Mouse (Mus musculus): Measurements from ENCODE around the gene Crybg1. TPM values are rescaled to one million over a fixed set of nuclear protein-coding genes. Genes with fewer than 3 reads are reported as not detected.

Crybg1 gene
- polyA plus RNA-seq (2012; rRNA removed), result 0.41 and 0.75 TPM in 2 replicates

DNA sequence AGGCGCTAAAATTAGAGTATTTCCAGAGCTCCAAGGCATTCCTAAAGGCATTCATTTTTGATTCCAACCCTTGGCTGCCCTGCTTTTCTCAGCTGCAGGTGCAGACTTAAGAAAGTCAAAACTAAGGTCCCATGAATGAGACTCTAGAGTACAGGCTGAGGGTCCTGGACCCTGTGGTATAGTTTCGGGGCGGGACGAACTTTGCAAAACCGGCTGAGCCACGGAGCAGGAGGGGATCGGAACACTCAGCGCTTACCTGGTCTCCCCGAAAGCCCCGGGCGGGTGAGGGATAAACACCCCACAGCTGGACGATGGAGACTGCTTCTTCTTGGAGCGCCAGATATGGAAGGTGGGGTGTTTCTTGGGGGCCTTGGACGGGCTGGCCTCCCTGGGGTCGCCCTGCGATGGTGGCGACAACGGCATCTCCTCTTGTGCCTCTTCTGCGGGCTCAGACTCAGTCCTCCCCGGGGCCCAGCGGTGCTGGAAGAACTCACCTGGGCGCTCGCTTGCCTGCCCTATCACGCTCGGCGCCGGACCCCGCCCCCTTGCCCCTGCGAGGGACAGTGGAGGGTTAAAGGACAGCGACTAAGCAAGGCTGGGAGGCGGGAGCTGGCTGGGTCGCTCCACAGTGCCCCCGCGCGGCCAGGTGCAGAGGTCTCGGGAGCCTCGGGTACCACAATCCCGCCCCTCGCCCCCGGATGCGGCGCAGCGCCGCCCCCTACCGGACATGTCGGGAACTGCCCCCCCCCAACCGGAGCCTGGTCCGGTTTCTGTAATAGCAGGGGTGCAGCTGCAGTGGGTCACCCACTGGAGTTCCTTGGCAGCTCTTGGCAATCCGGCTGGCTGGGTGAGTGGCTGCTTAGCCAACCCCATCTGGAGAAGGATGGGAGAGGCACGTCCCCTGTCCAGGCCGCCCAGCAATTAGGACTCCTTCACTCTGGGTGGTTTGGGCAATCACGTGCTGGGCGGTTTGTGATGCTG lies at the start of gene Crybg1:
TSS of gene Crybg1 (minus strand) at position 517 of the 981 bp plus-strand sequence.
- H3K27me3 ChIP-seq (ENCODE audit: control insufficient read depth, insufficient read depth, low read length), result no peaks in the 10 kb centered on the region
- H3K4me1 ChIP-seq (ENCODE audit: control insufficient read depth, insufficient read depth, low read length), result peaks cover 4% of the 10 kb centered on the region
- no peaks in the 10 kb centered on the region for H3K36me3 ChIP-seq (ENCODE audit: control insufficient read depth, insufficient read depth, low read length)
- no peak within 1 kb of the TSS for H3K27ac ChIP-seq (ENCODE audit: control insufficient read depth, insufficient read depth, low read depth, low read length)
- H3K4me3 ChIP-seq (ENCODE audit: control insufficient read depth, low read depth, low read length), result peak within 1 kb of the TSS; percentile 57
- TF ChIP-seq CTCF (IDR thresholded peaks at IDR 0.05; ENCODE audit: control insufficient read depth, insufficient read depth, insufficient replicate concordance, low read depth, low read length) (peak; percentile 76), POLR2A (IDR thresholded peaks at IDR 0.05; ENCODE audit: control insufficient read depth, low read depth, low read length) (no peak)

DNA sequence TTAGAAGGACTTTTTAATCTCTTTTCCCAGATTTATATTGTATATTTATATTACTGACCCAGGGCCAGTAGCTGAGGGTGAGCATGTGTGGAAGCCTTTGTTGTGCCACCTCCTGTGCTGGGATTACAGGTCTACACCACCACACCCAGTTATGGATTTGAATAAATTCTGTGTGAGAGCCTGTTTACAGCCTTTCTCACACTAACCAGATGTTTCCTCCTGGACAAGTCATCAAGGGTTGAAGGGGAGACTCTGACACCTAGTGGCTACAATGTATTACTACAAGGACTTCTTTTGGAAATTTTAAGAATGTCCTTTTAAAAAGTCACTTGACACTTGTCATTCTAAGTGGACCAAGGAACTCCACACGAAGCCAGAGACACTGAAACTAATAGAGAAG lies 28.7 kb upstream of the Crybg1 start:
- H3K27ac ChIP-seq (ENCODE audit: control insufficient read depth, insufficient read depth, low read depth, low read length), result no peak overlapping the region
- H3K4me1 ChIP-seq (ENCODE audit: control insufficient read depth, insufficient read depth, low read length), result no peaks in the 10 kb centered on the region
- no peaks in the 10 kb centered on the region for H3K27me3 ChIP-seq (ENCODE audit: control insufficient read depth, insufficient read depth, low read length)
- no peak for TF ChIP-seq CTCF (IDR thresholded peaks at IDR 0.05; ENCODE audit: control insufficient read depth, insufficient read depth, insufficient replicate concordance, low read depth, low read length)
- no peak for TF ChIP-seq POLR2A (IDR thresholded peaks at IDR 0.05; ENCODE audit: control insufficient read depth, low read depth, low read length)
- H3K4me3 ChIP-seq (ENCODE audit: control insufficient read depth, low read depth, low read length), result no peak overlapping the region
- no peaks in the 10 kb centered on the region for H3K36me3 ChIP-seq (ENCODE audit: control insufficient read depth, insufficient read depth, low read length)

DNA sequence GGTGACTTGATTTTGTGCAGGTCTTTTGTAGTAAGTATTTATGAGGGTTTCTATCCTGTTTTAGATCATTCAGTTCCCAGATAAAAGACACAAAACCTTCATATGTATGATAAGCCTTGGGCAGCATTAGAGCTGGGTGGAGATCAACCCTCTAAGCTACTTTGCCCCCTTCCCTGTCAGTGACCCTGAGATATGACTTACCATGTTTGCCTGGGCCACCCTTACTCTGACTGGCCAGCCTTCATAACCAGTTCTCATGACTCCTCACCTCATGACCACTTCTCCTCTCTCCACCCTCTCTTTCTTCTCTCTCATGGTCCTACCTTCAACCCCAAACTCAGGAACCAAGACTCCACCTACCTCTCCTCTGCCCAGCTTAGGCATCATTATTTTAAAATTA lies 27.9 kb upstream of the Crybg1 start:
- no peaks in the 10 kb centered on the region for H3K27me3 ChIP-seq (ENCODE audit: control insufficient read depth, insufficient read depth, low read length)
- TF ChIP-seq POLR2A (IDR thresholded peaks at IDR 0.05; ENCODE audit: control insufficient read depth, low read depth, low read length) (no peak), CTCF (IDR thresholded peaks at IDR 0.05; ENCODE audit: control insufficient read depth, insufficient read depth, insufficient replicate concordance, low read depth, low read length) (no peak)

DNA sequence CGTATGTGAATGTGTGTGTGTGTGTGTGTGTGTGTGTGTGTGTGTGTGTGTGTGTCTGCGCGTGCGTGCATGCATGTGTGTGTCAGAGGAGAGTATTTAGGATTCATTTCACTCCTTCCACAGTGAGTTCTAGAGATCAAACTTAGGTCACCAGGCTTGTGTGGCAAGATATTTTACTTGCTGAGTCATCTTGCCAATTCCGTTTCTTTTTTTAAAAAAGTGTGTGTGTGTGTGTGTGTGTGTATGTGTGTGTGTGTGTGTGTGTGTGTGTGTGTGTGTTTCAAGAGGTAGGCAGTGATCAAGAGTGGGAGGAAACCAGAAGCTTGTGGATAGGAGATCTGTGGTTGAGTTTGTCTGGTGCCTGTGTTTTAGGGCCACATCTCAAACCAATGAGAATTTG lies 27.5 kb upstream of the Crybg1 start:
- no peak overlapping the region for H3K4me3 ChIP-seq (ENCODE audit: control insufficient read depth, low read depth, low read length)
- no peaks in the 10 kb centered on the region for H3K27me3 ChIP-seq (ENCODE audit: control insufficient read depth, insufficient read depth, low read length)
- H3K27ac ChIP-seq (ENCODE audit: control insufficient read depth, insufficient read depth, low read depth, low read length), result no peak overlapping the region
- no peaks in the 10 kb centered on the region for H3K4me1 ChIP-seq (ENCODE audit: control insufficient read depth, insufficient read depth, low read length)
- no peak for TF ChIP-seq CTCF (IDR thresholded peaks at IDR 0.05; ENCODE audit: control insufficient read depth, insufficient read depth, insufficient replicate concordance, low read depth, low read length)
- TF ChIP-seq POLR2A (IDR thresholded peaks at IDR 0.05; ENCODE audit: control insufficient read depth, low read depth, low read length), result no peak
- H3K36me3 ChIP-seq (ENCODE audit: control insufficient read depth, insufficient read depth, low read length), result no peaks in the 10 kb centered on the region

More for the DNA sequence above, 27.9 kb upstream of the Crybg1 start:
- H3K27ac ChIP-seq (ENCODE audit: control insufficient read depth, insufficient read depth, low read depth, low read length), result no peak overlapping the region
- H3K36me3 ChIP-seq (ENCODE audit: control insufficient read depth, insufficient read depth, low read length), result no peaks in the 10 kb centered on the region
- no peaks in the 10 kb centered on the region for H3K4me1 ChIP-seq (ENCODE audit: control insufficient read depth, insufficient read depth, low read length)
- H3K4me3 ChIP-seq (ENCODE audit: control insufficient read depth, low read depth, low read length), result no peak overlapping the region

DNA sequence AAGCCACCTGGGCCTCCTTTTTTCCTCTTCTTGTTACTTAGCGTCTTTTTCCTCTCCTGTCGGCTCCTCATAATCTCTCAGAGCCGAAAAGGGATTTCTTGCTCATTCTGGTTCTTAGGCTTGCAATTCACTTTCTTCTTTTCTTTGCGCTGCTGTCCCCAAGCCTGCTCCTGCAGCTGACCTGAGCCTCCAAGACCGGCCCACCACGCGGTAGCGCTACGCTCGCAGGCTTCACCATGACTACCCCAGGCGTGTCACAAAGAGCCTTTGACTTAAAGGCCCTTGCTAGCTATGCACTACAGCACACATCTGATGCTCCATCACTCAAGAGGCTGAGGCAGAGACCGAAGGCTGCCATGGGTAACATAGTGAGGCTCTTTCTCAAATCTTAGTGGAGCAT lies 21.5 kb upstream of the Crybg1 start:
- no peaks in the 10 kb centered on the region for H3K27me3 ChIP-seq (ENCODE audit: control insufficient read depth, insufficient read depth, low read length)
- no peaks in the 10 kb centered on the region for H3K36me3 ChIP-seq (ENCODE audit: control insufficient read depth, insufficient read depth, low read length)
- H3K4me1 ChIP-seq (ENCODE audit: control insufficient read depth, insufficient read depth, low read length), result no peaks in the 10 kb centered on the region
- peak overlapping the region; percentile 69 for H3K4me3 ChIP-seq (ENCODE audit: control insufficient read depth, low read depth, low read length)
- TF ChIP-seq CTCF (IDR thresholded peaks at IDR 0.05; ENCODE audit: control insufficient read depth, insufficient read depth, insufficient replicate concordance, low read depth, low read length) (no peak), POLR2A (IDR thresholded peaks at IDR 0.05; ENCODE audit: control insufficient read depth, low read depth, low read length) (peak; percentile 51; the same call in 1 of the 2 replicates)
- H3K27ac ChIP-seq (ENCODE audit: control insufficient read depth, insufficient read depth, low read depth, low read length), result no peak overlapping the region

DNA sequence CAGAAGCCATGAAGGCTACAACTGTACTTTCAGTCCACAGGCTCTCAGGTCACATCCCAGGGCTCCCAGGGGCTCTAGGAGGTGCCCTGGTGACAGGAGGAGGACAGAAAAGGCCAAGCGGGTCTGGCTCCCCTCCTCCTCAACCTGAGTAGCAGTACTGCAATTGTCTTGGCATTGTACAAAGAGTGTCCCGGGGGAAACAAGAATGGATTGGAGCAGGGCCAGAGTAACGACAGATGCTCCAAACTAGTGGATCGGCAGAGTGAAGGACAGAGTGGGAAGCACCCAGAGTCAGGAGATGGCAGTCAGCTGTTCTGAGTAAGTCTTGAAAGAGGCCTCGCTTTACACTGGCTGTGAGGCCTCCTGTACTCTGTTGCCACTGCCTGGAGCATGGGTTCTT lies 18.4 kb upstream of the Crybg1 start:
- no peak overlapping the region for H3K27ac ChIP-seq (ENCODE audit: control insufficient read depth, insufficient read depth, low read depth, low read length)
- H3K27me3 ChIP-seq (ENCODE audit: control insufficient read depth, insufficient read depth, low read length), result no peaks in the 10 kb centered on the region
- H3K4me3 ChIP-seq (ENCODE audit: control insufficient read depth, low read depth, low read length), result peak overlapping the region; percentile 12
- no peaks in the 10 kb centered on the region for H3K36me3 ChIP-seq (ENCODE audit: control insufficient read depth, insufficient read depth, low read length)
- TF ChIP-seq POLR2A (IDR thresholded peaks at IDR 0.05; ENCODE audit: control insufficient read depth, low read depth, low read length) (no peak), CTCF (IDR thresholded peaks at IDR 0.05; ENCODE audit: control insufficient read depth, insufficient read depth, insufficient replicate concordance, low read depth, low read length) (no peak)
- H3K4me1 ChIP-seq (ENCODE audit: control insufficient read depth, insufficient read depth, low read length), result no peaks in the 10 kb centered on the region

DNA sequence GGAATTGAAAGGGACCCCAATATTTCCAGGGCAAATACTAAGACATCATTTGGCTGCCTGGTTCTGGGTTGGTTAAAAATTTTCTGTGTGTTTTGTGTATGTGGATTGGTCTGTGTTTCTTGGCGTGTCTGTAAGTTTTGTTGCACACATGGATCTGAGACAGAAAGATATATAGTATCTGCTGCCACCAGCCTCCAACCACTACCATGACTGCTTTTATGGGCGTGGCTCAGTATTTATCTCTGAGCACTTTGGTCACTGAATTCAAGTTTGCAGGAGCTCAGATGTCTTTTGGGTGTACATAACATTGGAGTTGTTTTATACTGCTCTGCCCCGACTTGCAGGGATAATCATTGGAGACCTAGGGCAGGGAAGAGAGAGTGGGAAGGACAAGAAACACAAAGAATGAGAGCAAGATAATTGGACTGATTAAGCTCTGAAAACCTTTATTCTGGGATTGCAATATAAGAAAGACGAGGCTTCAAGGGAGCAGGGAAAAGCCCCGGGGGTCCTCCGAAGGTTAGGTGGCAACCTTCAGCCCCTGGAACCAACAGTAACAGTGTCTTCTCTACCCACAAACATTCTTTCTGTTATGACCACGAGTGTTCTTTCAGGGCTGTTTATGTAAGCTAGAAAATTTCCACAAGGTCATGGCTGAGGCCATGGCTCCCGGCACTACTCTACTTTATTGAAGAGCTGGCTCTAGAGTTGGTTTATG lies 15.8 kb upstream of the Crybg1 start:
- no peak overlapping the region for H3K27ac ChIP-seq (ENCODE audit: control insufficient read depth, insufficient read depth, low read depth, low read length)
- no peaks in the 10 kb centered on the region for H3K36me3 ChIP-seq (ENCODE audit: control insufficient read depth, insufficient read depth, low read length)
- TF ChIP-seq CTCF (IDR thresholded peaks at IDR 0.05; ENCODE audit: control insufficient read depth, insufficient read depth, insufficient replicate concordance, low read depth, low read length) (no peak), POLR2A (IDR thresholded peaks at IDR 0.05; ENCODE audit: control insufficient read depth, low read depth, low read length) (no peak)
- H3K4me3 ChIP-seq (ENCODE audit: control insufficient read depth, low read depth, low read length), result no peak overlapping the region
- no peaks in the 10 kb centered on the region for H3K4me1 ChIP-seq (ENCODE audit: control insufficient read depth, insufficient read depth, low read length)
- H3K27me3 ChIP-seq (ENCODE audit: control insufficient read depth, insufficient read depth, low read length), result no peaks in the 10 kb centered on the region
